Mouse (Mus musculus): Measurements from ENCODE around the gene Fam166b. TPM values are rescaled to one million over a fixed set of nuclear protein-coding genes. Genes with fewer than 3 reads are reported as not detected.

Fam166b gene
- total and polyA plus RNA-seq, 2 experiments from 2014 or later: 0.96 to 1.3 TPM

DNA sequence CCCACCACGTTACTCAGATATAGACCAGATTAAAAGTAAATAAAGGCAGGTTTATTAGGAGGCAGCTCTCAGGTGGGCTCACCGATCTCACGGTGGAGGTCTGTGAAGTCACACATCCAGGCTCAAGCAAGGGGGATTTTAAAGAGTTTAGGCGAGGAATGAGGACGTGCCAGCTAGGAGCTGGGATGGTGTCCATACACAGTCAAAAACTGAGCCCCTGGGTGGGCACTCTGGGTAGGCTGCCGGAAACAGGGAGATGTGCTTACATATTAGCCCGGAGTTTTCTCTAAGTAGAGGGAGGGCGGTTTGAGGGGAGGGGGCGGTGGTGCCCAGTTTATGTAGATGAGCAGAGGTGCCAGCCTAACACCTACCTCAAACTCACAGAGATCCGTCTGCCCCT, 48.0 kb downstream of the Fam166b start:
- H3K4me1 ChIP-seq (ENCODE audit: insufficient read depth): peaks cover 16% of the 10 kb centered on the region
- H3K4me3 ChIP-seq (ENCODE audit: low read depth, low read length): peak overlapping the region; percentile 76
- H3K27ac ChIP-seq (ENCODE audit: low read depth, low read length): no peak overlapping the region
- no peak for DNase-seq
- H3K9me3 ChIP-seq (ENCODE audit: low read length): no peaks in the 10 kb centered on the region
- WGBS: 50% methylated on average over 10 of the region's 10 CpGs
- peak overlapping the region; percentile 83 for H3K9ac ChIP-seq
- H3K4me2 ChIP-seq (ENCODE audit: low read depth): peak overlapping the region; percentile 87
- H3K36me3 ChIP-seq (ENCODE audit: insufficient read depth): no peaks in the 10 kb centered on the region
- H3K27me3 ChIP-seq (ENCODE audit: insufficient read depth, low read length): no peaks in the 10 kb centered on the region
- no peak for TF ChIP-seq CTCF (IDR thresholded peaks at IDR 0.05; ENCODE audit: low read depth)
- no peak for ATAC-seq

DNA sequence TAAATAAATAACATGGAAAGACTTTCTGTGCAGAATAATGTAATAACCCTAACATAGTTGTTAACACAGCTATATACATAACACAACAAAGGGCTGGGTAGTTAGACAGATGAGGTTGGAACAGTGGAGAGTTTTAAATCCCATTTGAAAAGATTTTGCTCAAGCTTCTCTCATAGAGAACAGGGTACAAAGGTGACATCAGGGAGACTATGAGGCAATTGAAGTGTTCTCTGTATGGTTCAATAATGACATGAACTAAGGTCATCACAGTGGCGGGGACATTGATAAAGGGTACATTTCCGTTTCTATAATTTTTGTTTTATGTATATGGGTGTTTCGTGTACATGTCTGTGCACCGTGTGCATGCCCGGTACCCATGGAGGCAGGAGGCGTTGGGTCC, 49.3 kb downstream of the Fam166b start:
- H3K4me1 ChIP-seq (ENCODE audit: insufficient read depth): peaks cover 16% of the 10 kb centered on the region
- no peaks in the 10 kb centered on the region for H3K27me3 ChIP-seq (ENCODE audit: insufficient read depth, low read length)
- no peak overlapping the region for H3K9ac ChIP-seq
- H3K9me3 ChIP-seq (ENCODE audit: low read length): no peaks in the 10 kb centered on the region
- no peaks in the 10 kb centered on the region for H3K36me3 ChIP-seq (ENCODE audit: insufficient read depth)
- H3K4me2 ChIP-seq (ENCODE audit: low read depth): no peak overlapping the region
- ATAC-seq: no peak
- no peak for DNase-seq
- 90% methylated on average over 6 of the region's 6 CpGs for WGBS
- no peak overlapping the region for H3K4me3 ChIP-seq (ENCODE audit: low read depth, low read length)
- no peak for TF ChIP-seq CTCF (IDR thresholded peaks at IDR 0.05; ENCODE audit: low read depth)
- H3K27ac ChIP-seq (ENCODE audit: low read depth, low read length): no peak overlapping the region

Other genes starting within 250 kb of the Fam166b start
- 0.38 and 1.8 TPM in 2 replicates for gene Atp8b5, start 162.0 kb downstream of the Fam166b start, total RNA-seq (2014; rRNA removed)
- gene Atp8b5, start 162.0 kb downstream of the Fam166b start, polyA plus RNA-seq (2015; fragmentation: Nextera tagmentation; extraction: Ambion mirVana): 0.23 and 0.52 TPM in 2 replicates
- gene Rusc2, start 47.2 kb downstream of the Fam166b start, total RNA-seq (2014; rRNA removed): 116 and 148 TPM in 2 replicates
- gene Rusc2, start 47.2 kb downstream of the Fam166b start, polyA plus RNA-seq (2015; fragmentation: Nextera tagmentation; extraction: Ambion mirVana): 73.2 and 75.8 TPM in 2 replicates
- gene Tesk1, start 12.8 kb upstream of the Fam166b start, total RNA-seq (2014; rRNA removed): 101 and 124 TPM in 2 replicates
- 14.8 and 15.4 TPM in 2 replicates for gene Tesk1, start 12.8 kb upstream of the Fam166b start, polyA plus RNA-seq (2015; fragmentation: Nextera tagmentation; extraction: Ambion mirVana)
- gene Cd72, start 25.5 kb upstream of the Fam166b start, total RNA-seq (2014; rRNA removed): 0.19 TPM in 1 of 2 replicates, not detected in the other
- 3.2 and 4.6 TPM in 2 replicates for gene Cd72, start 25.5 kb upstream of the Fam166b start, polyA plus RNA-seq (2015; fragmentation: Nextera tagmentation; extraction: Ambion mirVana)
- not detected in 2 replicates for gene Sit1, start 54.6 kb upstream of the Fam166b start, total RNA-seq (2014; rRNA removed)
- gene Sit1, start 54.6 kb upstream of the Fam166b start, polyA plus RNA-seq (2015; fragmentation: Nextera tagmentation; extraction: Ambion mirVana): not detected in 2 replicates
- gene Ccdc107, start 63.8 kb upstream of the Fam166b start, total RNA-seq (2014; rRNA removed): 57.3 and 86.2 TPM in 2 replicates
- gene Ccdc107, start 63.8 kb upstream of the Fam166b start, polyA plus RNA-seq (2015; fragmentation: Nextera tagmentation; extraction: Ambion mirVana): 92.2 and 103 TPM in 2 replicates
- 2.9 and 4.5 TPM in 2 replicates for gene Arhgef39, start 70.6 kb upstream of the Fam166b start, total RNA-seq (2014; rRNA removed)
- gene Arhgef39, start 70.6 kb upstream of the Fam166b start, polyA plus RNA-seq (2015; fragmentation: Nextera tagmentation; extraction: Ambion mirVana): 3.6 and 3.9 TPM in 2 replicates
- 0.14 and 0.31 TPM in 2 replicates for gene Car9, start 77.8 kb upstream of the Fam166b start, total RNA-seq (2014; rRNA removed)
- gene Car9, start 77.8 kb upstream of the Fam166b start, polyA plus RNA-seq (2015; fragmentation: Nextera tagmentation; extraction: Ambion mirVana): 0.65 and 0.70 TPM in 2 replicates
- 4.1 and 11.7 TPM in 2 replicates for gene Tpm2, start 94.6 kb upstream of the Fam166b start, total RNA-seq (2014; rRNA removed)
- 5.1 and 8.1 TPM in 2 replicates for gene Tpm2, start 94.6 kb upstream of the Fam166b start, polyA plus RNA-seq (2015; fragmentation: Nextera tagmentation; extraction: Ambion mirVana)
- gene Creb3, start 133.2 kb upstream of the Fam166b start, total RNA-seq (2014; rRNA removed): 61.9 and 64.4 TPM in 2 replicates
- gene Creb3, start 133.2 kb upstream of the Fam166b start, polyA plus RNA-seq (2015; fragmentation: Nextera tagmentation; extraction: Ambion mirVana): 84.0 and 87.2 TPM in 2 replicates
- 34.4 and 44.1 TPM in 2 replicates for gene Tln1, start 133.6 kb upstream of the Fam166b start, total RNA-seq (2014; rRNA removed)
- 66.2 and 80.4 TPM in 2 replicates for gene Tln1, start 133.6 kb upstream of the Fam166b start, polyA plus RNA-seq (2015; fragmentation: Nextera tagmentation; extraction: Ambion mirVana)
- gene Rgp1, start 149.6 kb upstream of the Fam166b start, total RNA-seq (2014; rRNA removed): 17.6 and 22.6 TPM in 2 replicates
- 7.1 and 10.4 TPM in 2 replicates for gene Rgp1, start 149.6 kb upstream of the Fam166b start, polyA plus RNA-seq (2015; fragmentation: Nextera tagmentation; extraction: Ambion mirVana)
- gene Gba2, start 149.7 kb upstream of the Fam166b start, total RNA-seq (2014; rRNA removed): 31.6 and 37.7 TPM in 2 replicates
- 45.4 and 45.5 TPM in 2 replicates for gene Gba2, start 149.7 kb upstream of the Fam166b start, polyA plus RNA-seq (2015; fragmentation: Nextera tagmentation; extraction: Ambion mirVana)
- not detected in 2 replicates for gene Msmp, start 155.4 kb upstream of the Fam166b start, total RNA-seq (2014; rRNA removed)
- 0.38 and 1.9 TPM in 2 replicates for gene Msmp, start 155.4 kb upstream of the Fam166b start, polyA plus RNA-seq (2015; fragmentation: Nextera tagmentation; extraction: Ambion mirVana)
- gene Npr2, start 202.8 kb upstream of the Fam166b start, total RNA-seq (2014; rRNA removed): 28.2 and 35.3 TPM in 2 replicates
- gene Npr2, start 202.8 kb upstream of the Fam166b start, polyA plus RNA-seq (2015; fragmentation: Nextera tagmentation; extraction: Ambion mirVana): 7.9 and 9.1 TPM in 2 replicates
- gene Spag8, start 224.5 kb upstream of the Fam166b start, total RNA-seq (2014; rRNA removed): 5.8 and 6.1 TPM in 2 replicates
- 6.0 and 9.1 TPM in 2 replicates for gene Spag8, start 224.5 kb upstream of the Fam166b start, polyA plus RNA-seq (2015; fragmentation: Nextera tagmentation; extraction: Ambion mirVana)
- gene Hint2, start 227.3 kb upstream of the Fam166b start, total RNA-seq (2014; rRNA removed): 53.6 and 61.9 TPM in 2 replicates
- gene Hint2, start 227.3 kb upstream of the Fam166b start, polyA plus RNA-seq (2015; fragmentation: Nextera tagmentation; extraction: Ambion mirVana): 80.0 and 101 TPM in 2 replicates
- 21.3 and 27.4 TPM in 2 replicates for gene Tmem8b, start 239.8 kb upstream of the Fam166b start, total RNA-seq (2014; rRNA removed)
- 8.2 and 14.1 TPM in 2 replicates for gene Tmem8b, start 239.8 kb upstream of the Fam166b start, polyA plus RNA-seq (2015; fragmentation: Nextera tagmentation; extraction: Ambion mirVana)
- 0.08 TPM in 1 of 2 replicates, not detected in the other for gene Fam221b, start 240.0 kb upstream of the Fam166b start, total RNA-seq (2014; rRNA removed)
- 1.6 TPM in 2 replicates for gene Fam221b, start 240.0 kb upstream of the Fam166b start, polyA plus RNA-seq (2015; fragmentation: Nextera tagmentation; extraction: Ambion mirVana)